Comparison of ENCODE assay signal across 13 mouse cellular contexts in genomic region chr3:109298857-109299256, GRCm38 (mm10). TPM values are rescaled to one million over a fixed set of nuclear protein-coding genes. Genes with fewer than 3 reads are reported as not detected.
DNase-seq lines count a peak whose midpoint lies in the region; ATAC-seq lines count a peak whose summit lies in the region.
"Had no signal": no experiment of that assay in that cellular context is flagged by ENCODE, and none has a peak within 500 bp of the region (broad histone marks: within the 10 kb centered on the region; RNA-seq: fewer than 3 reads in every experiment).

No protein-coding gene starts in this region.

- H3K27me3 ChIP-seq in forebrain, embryonic 15.5 days, result no peaks in the 10 kb centered on the region
- no peaks in the 10 kb centered on the region for H3K27me3 ChIP-seq in forebrain, embryonic 12.5 days
- no peaks in the 10 kb centered on the region for H3K27me3 ChIP-seq in hindbrain, embryonic 15.5 days

- H3K9me3 ChIP-seq in forebrain, embryonic 15.5 days, result no peaks in the 10 kb centered on the region
- H3K9me3 ChIP-seq in forebrain, embryonic 12.5 days, result no peaks in the 10 kb centered on the region
- no peaks in the 10 kb centered on the region for H3K9me3 ChIP-seq in hindbrain, embryonic 15.5 days

- WGBS in forebrain, embryonic 15.5 days, result 38% methylated on average over 6 of the region's 6 CpGs
- WGBS in forebrain, embryonic 12.5 days, result 70% methylated on average over 6 of the region's 6 CpGs
- 37% methylated on average over 6 of the region's 6 CpGs for WGBS in hindbrain, embryonic 15.5 days

- no peak overlapping the region for H3K27ac ChIP-seq in forebrain, embryonic 15.5 days (replicated peaks)
- H3K27ac ChIP-seq in forebrain, embryonic 12.5 days, result no peak overlapping the region
- no peak overlapping the region for H3K27ac ChIP-seq in hindbrain, embryonic 15.5 days (replicated peaks)

- H3K9ac ChIP-seq in forebrain, embryonic 15.5 days (replicated peaks), result no peak overlapping the region
- H3K9ac ChIP-seq in forebrain, embryonic 12.5 days, result no peak overlapping the region
- no peak overlapping the region for H3K9ac ChIP-seq in hindbrain, embryonic 15.5 days
- H3K9ac ChIP-seq: lung, embryonic 14.5 days had no signal

- no peaks in the 10 kb centered on the region for H3K36me3 ChIP-seq in forebrain, embryonic 15.5 days
- H3K36me3 ChIP-seq in forebrain, embryonic 12.5 days (replicated peaks), result no peaks in the 10 kb centered on the region
- no peaks in the 10 kb centered on the region for H3K36me3 ChIP-seq in hindbrain, embryonic 15.5 days

- peak; percentile 38 for DNase-seq in retina, postnatal 1 day
- DNase-seq in retina, embryonic 14.5 days (ENCODE audit: low spot score), result no peak
- no peak for DNase-seq in lung, postnatal 4 days
- DNase-seq in gastrocnemius, adult 18-20 months (ENCODE audit: low spot score), result no peak
- DNase-seq in left cerebral cortex, adult 8-10 months (ENCODE audit: low spot score in 2 of 2), result no peak
- DNase-seq: heart, postnatal 4 days; lung, embryonic 14.5 days; thymus, postnatal 14 days had no signal

- peak; percentile 46; the same call in 1 of the 2 replicates for ATAC-seq in forebrain, embryonic 15.5 days (replicated peaks)
- ATAC-seq in forebrain, embryonic 12.5 days (ENCODE audit: low FRiP score), result no peak
- ATAC-seq in hindbrain, embryonic 15.5 days (ENCODE audit: low FRiP score, low read depth), result peak; percentile 83; the same call in 1 of the 2 replicates
- ATAC-seq: activated CD4-positive, CD25-positive, alpha-beta regulatory T cell, adult 4 months; CD4-positive, CD25-positive, alpha-beta regulatory T cell, adult 4 months had no signal

- no peaks in the 10 kb centered on the region for H3K4me1 ChIP-seq in forebrain, embryonic 15.5 days
- peaks cover 7% of the 10 kb centered on the region; the same call in 1 of the 2 replicates for H3K4me1 ChIP-seq in forebrain, embryonic 12.5 days
- 0 out of 2 replicates have a peak, but pooled peaks cover 9% of the 10 kb centered on the region for H3K4me1 ChIP-seq in hindbrain, embryonic 15.5 days (replicated peaks)

- H3K4me2 ChIP-seq in forebrain, embryonic 15.5 days (replicated peaks), result no peak overlapping the region
- no peak overlapping the region for H3K4me2 ChIP-seq in forebrain, embryonic 12.5 days
- H3K4me2 ChIP-seq in hindbrain, embryonic 15.5 days, result no peak overlapping the region
- H3K4me2 ChIP-seq: lung, embryonic 14.5 days had no signal

- no peak overlapping the region for H3K4me3 ChIP-seq in forebrain, embryonic 15.5 days
- no peak overlapping the region for H3K4me3 ChIP-seq in forebrain, embryonic 12.5 days (replicated peaks)
- no peak overlapping the region for H3K4me3 ChIP-seq in hindbrain, embryonic 15.5 days

RNA-seq across cellular contexts. Expression of gene Vav3, which starts 41.6 kb away (rescaled TPM):
- polyA plus RNA-seq in forebrain, embryonic 15.5 days (2015; fragmentation: Nextera tagmentation; extraction: Ambion mirVana), result 6.2 and 6.6 TPM in 2 replicates
- 10.9 and 11.1 TPM in 2 replicates for polyA plus RNA-seq in forebrain, embryonic 12.5 days (2016; fragmentation: Nextera tagmentation; extraction: Ambion mirVana)
- polyA plus RNA-seq in hindbrain, embryonic 15.5 days (2015; fragmentation: Nextera tagmentation; extraction: Ambion mirVana), result 15.4 and 18.2 TPM in 2 replicates
- total RNA-seq in gastrocnemius, adult 18-20 months (2021), result 1 to 10 TPM; 1.5 to 1.9 TPM
- 10 to 100 TPM in 1 of 4 experiments, 1 to 10 TPM in 3; 6.5 to 10.8 (median 8.3) TPM for total RNA-seq in left cerebral cortex, adult 8-10 months (2022)
